Mouse (Mus musculus) effector memory CD4-positive, alpha-beta T cell, adult 5 months (primary cell): ENCODE measurements around the gene Vmn2r75. TPM values are rescaled to one million over a fixed set of nuclear protein-coding genes. Genes with fewer than 3 reads are reported as not detected.

Experiments used
- polyA plus RNA-seq: library from polyadenylated mRNA; unstranded; fragments of 100-300 nt; shearing (Covaris generic); gene quantifications from one replicate; pipeline ENCODE4 v1.2.1, GENCODE M21; 2017

The Vmn2r75 gene
- not detected for polyA plus RNA-seq

DNA sequence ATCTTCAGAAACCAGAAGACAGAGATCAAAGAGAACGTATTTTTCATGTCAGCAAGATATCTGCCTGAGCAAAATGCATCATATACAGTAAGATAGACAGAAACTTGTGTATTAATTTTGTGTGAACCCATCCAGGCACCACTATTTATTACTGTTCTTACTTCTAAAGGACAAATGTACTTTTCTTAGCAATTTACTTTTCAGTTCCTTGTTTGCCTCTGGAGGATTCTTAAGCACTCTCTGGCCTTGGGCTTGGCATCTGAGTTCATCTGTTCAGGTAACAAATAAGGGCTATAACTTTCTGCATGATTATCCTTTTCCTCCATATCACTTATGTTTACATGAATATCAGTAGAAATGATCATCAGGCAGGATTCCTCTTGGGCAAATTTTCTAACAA is at the start of gene Vmn2r75:
Gene Vmn2r75, minus strand, starts transcription at position 101 of the 400 bp plus-strand sequence.

Other genes starting within 250 kb of the Vmn2r75 start
- 0.04 TPM for gene Vmn2r74, start 210.1 kb downstream of the Vmn2r75 start, polyA plus RNA-seq
- gene Vmn2r76, start 74.5 kb upstream of the Vmn2r75 start, polyA plus RNA-seq = 0.09 TPM
- not detected for gene Olfr310, start 105.4 kb upstream of the Vmn2r75 start, polyA plus RNA-seq
- gene Olfr309, start 141.9 kb upstream of the Vmn2r75 start, polyA plus RNA-seq = not detected
- gene Olfr308, start 153.9 kb upstream of the Vmn2r75 start, polyA plus RNA-seq = not detected
- not detected for gene Olfr307, start 165.8 kb upstream of the Vmn2r75 start, polyA plus RNA-seq
- not detected for gene Olfr305, start 195.2 kb upstream of the Vmn2r75 start, polyA plus RNA-seq
- gene Olfr304, start 214.9 kb upstream of the Vmn2r75 start, polyA plus RNA-seq = not detected
- not detected for gene Olfr303, start 226.0 kb upstream of the Vmn2r75 start, polyA plus RNA-seq
- gene Olfr301, start 232.1 kb upstream of the Vmn2r75 start, polyA plus RNA-seq = not detected